Mouse (Mus musculus): ENCODE measurements at regions not wholly inside any gene's neighbourhood (a gene's known extent, or its start where the extent isn't known, plus 50 kb on each side); places are given as distances from the start of the nearest gene placed in this dataset.

GRCm38 (mm10) chr13:60434221-60435210 is 167.2 kb upstream of the Dapk1 start:
- no peaks in the 10 kb centered on the region for H3K36me3 ChIP-seq (ENCODE audit: control insufficient read depth, insufficient read depth, low read length)
- DNase-seq (ENCODE audit: low spot score), result peak; percentile 84
- H3K4me1 ChIP-seq (ENCODE audit: control insufficient read depth, insufficient read depth, low read length), result peaks cover 26% of the 10 kb centered on the region
- H3K4me2 ChIP-seq (replicated peaks; ENCODE audit: low read depth, low read length, severe bottlenecking), result 0 out of 2 replicates have a peak overlapping the region, but pooled peaks have one; percentile 14
- H3K4me3 ChIP-seq (replicated peaks; ENCODE audit: low read length), result no peak overlapping the region
- 0 out of 2 replicates have a peak, but pooled peaks cover 3% of the 10 kb centered on the region for H3K9me3 ChIP-seq (ENCODE audit: control insufficient read depth, low read length)
- ATAC-seq (ENCODE audit: low FRiP score, low read depth), result peak; percentile 76
- H3K9ac ChIP-seq (ENCODE audit: low read depth, low read length, severe bottlenecking), result no peak overlapping the region
- 25% methylated on average over 11 of the region's 11 CpGs for WGBS
- H3K27me3 ChIP-seq (ENCODE audit: control insufficient read depth, insufficient read depth, low read length), result no peaks in the 10 kb centered on the region
- no peak for TF ChIP-seq POLR2A (IDR thresholded peaks at IDR 0.05; ENCODE audit: borderline replicate concordance, extremely low read depth, insufficient read depth, insufficient read length)
- peak overlapping the region; percentile 87 for H3K27ac ChIP-seq (replicated peaks; ENCODE audit: low read depth, low read length)

GRCm38 (mm10) chr13:60435333-60435732 is 166.4 kb upstream of the Dapk1 start:
- peak overlapping the region; percentile 87 for H3K27ac ChIP-seq (replicated peaks; ENCODE audit: low read depth, low read length)
- H3K4me2 ChIP-seq (replicated peaks; ENCODE audit: low read depth, low read length, severe bottlenecking), result no peak overlapping the region
- H3K4me3 ChIP-seq (replicated peaks; ENCODE audit: low read length), result no peak overlapping the region
- H3K4me1 ChIP-seq (ENCODE audit: control insufficient read depth, insufficient read depth, low read length), result peaks cover 28% of the 10 kb centered on the region
- no peaks in the 10 kb centered on the region for H3K27me3 ChIP-seq (ENCODE audit: control insufficient read depth, insufficient read depth, low read length)
- 0 out of 2 replicates have a peak, but pooled peaks cover 3% of the 10 kb centered on the region for H3K9me3 ChIP-seq (ENCODE audit: control insufficient read depth, low read length)
- H3K36me3 ChIP-seq (ENCODE audit: control insufficient read depth, insufficient read depth, low read length), result no peaks in the 10 kb centered on the region
- ATAC-seq (ENCODE audit: low FRiP score, low read depth) (peak; percentile 67; the same call in 1 of the 2 replicates), DNase-seq (ENCODE audit: low spot score) (no peak)
- 13% methylated on average over 5 of the region's 5 CpGs for WGBS
- TF ChIP-seq POLR2A (IDR thresholded peaks at IDR 0.05; ENCODE audit: borderline replicate concordance, extremely low read depth, insufficient read depth, insufficient read length), result no peak
- H3K9ac ChIP-seq (ENCODE audit: low read depth, low read length, severe bottlenecking), result no peak overlapping the region

- Histone ChIP-seq H3K27me3 (ENCODE audit: control insufficient read depth, insufficient read depth, low read length) (no peaks in the 10 kb centered on the region), H3K9ac (ENCODE audit: low read depth, low read length, severe bottlenecking) (no peak overlapping the region), H3K4me2 (replicated peaks; ENCODE audit: low read depth, low read length, severe bottlenecking) (no peak overlapping the region), H3K4me3 (replicated peaks; ENCODE audit: low read length) (no peak overlapping the region), H3K4me1 (ENCODE audit: control insufficient read depth, insufficient read depth, low read length) (peaks cover 38% of the 10 kb centered on the region), H3K36me3 (ENCODE audit: control insufficient read depth, insufficient read depth, low read length) (no peaks in the 10 kb centered on the region), H3K27ac (replicated peaks; ENCODE audit: low read depth, low read length) (no peak overlapping the region), H3K9me3 (ENCODE audit: control insufficient read depth, low read length) (no peaks in the 10 kb centered on the region)
- DNase-seq (ENCODE audit: low spot score) (no peak), ATAC-seq (ENCODE audit: low FRiP score, low read depth) (no peak)
- WGBS, result 96% methylated on average over 2 of the region's 2 CpGs
- TF ChIP-seq POLR2A (IDR thresholded peaks at IDR 0.05; ENCODE audit: borderline replicate concordance, extremely low read depth, insufficient read depth, insufficient read length), result no peak
These were observed 163.6 kb upstream of the Dapk1 start for GRCm38 (mm10) chr13:60438177-60438576.

DNA sequence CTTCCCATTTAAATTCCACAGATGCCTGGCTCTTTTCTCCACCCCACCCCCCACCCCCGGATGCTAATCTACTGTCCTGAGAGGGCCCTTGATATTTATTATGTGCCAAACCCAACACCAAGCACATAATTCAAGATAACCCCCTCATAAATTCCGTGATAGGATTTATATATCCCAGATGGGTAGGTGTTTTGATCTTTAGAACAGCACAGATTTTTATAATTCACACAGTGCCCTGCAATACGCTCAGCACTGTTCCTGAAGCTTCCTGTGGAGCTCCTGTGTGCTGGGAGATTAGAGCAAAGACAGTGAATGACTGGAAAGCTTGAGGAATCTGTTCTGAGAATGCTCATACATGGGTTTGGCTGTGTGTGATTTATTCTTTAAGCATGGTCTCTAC is 161.2 kb upstream of the Dapk1 start:
- H3K9me3 ChIP-seq (ENCODE audit: control insufficient read depth, low read length), result no peaks in the 10 kb centered on the region
- H3K4me3 ChIP-seq (replicated peaks; ENCODE audit: low read length), result no peak overlapping the region
- DNase-seq (ENCODE audit: low spot score) (no peak), ATAC-seq (ENCODE audit: low FRiP score, low read depth) (peak; percentile 53; the same call in 1 of the 2 replicates)
- TF ChIP-seq POLR2A (IDR thresholded peaks at IDR 0.05; ENCODE audit: borderline replicate concordance, extremely low read depth, insufficient read depth, insufficient read length), result no peak
- H3K27me3 ChIP-seq (ENCODE audit: control insufficient read depth, insufficient read depth, low read length), result no peaks in the 10 kb centered on the region
- H3K27ac ChIP-seq (replicated peaks; ENCODE audit: low read depth, low read length), result peak overlapping the region; percentile 40
- no peak overlapping the region for H3K4me2 ChIP-seq (replicated peaks; ENCODE audit: low read depth, low read length, severe bottlenecking)
- H3K36me3 ChIP-seq (ENCODE audit: control insufficient read depth, insufficient read depth, low read length), result no peaks in the 10 kb centered on the region
- H3K9ac ChIP-seq (ENCODE audit: low read depth, low read length, severe bottlenecking), result no peak overlapping the region
- H3K4me1 ChIP-seq (ENCODE audit: control insufficient read depth, insufficient read depth, low read length), result peaks cover 21% of the 10 kb centered on the region
- 14% methylated on average over 3 of the region's 3 CpGs for WGBS

DNA sequence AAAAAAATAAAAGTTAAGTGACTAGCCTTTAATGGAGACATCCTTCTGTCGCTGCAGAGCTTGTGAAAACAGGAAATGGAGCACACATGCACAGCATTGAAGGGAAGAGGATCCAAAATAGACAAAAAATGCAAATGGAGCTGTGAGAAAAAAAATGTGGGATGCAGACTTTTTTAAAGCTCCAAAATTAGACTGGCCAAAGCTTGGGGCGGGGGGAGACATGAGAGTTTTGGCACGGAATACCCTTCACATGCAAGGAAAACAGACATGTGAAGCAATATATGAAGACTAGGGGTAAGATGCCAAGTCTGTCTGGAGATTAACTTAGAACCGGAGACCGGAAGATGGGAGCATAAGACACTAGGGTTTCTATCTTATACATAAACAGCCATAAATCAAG is 156.6 kb upstream of the Dapk1 start:
- TF ChIP-seq POLR2A (IDR thresholded peaks at IDR 0.05; ENCODE audit: borderline replicate concordance, extremely low read depth, insufficient read depth, insufficient read length), result no peak
- no peak overlapping the region for H3K27ac ChIP-seq (replicated peaks; ENCODE audit: low read depth, low read length)
- ATAC-seq (ENCODE audit: low FRiP score, low read depth), result no peak

More for the DNA sequence above, 156.6 kb upstream of the Dapk1 start:
- Histone ChIP-seq H3K4me2 (replicated peaks; ENCODE audit: low read depth, low read length, severe bottlenecking) (no peak overlapping the region), H3K27me3 (ENCODE audit: control insufficient read depth, insufficient read depth, low read length) (no peaks in the 10 kb centered on the region), H3K9ac (ENCODE audit: low read depth, low read length, severe bottlenecking) (no peak overlapping the region), H3K36me3 (ENCODE audit: control insufficient read depth, insufficient read depth, low read length) (no peaks in the 10 kb centered on the region), H3K4me1 (ENCODE audit: control insufficient read depth, insufficient read depth, low read length) (peaks cover 19% of the 10 kb centered on the region; the same call in 1 of the 2 replicates), H3K4me3 (replicated peaks; ENCODE audit: low read length) (no peak overlapping the region), H3K9me3 (ENCODE audit: control insufficient read depth, low read length) (no peaks in the 10 kb centered on the region)
- WGBS, result 74% methylated on average over 5 of the region's 5 CpGs
- DNase-seq (ENCODE audit: low spot score), result no peak

Measured in limb, embryonic 14.5 days (tissue).